Comparison of ENCODE assay signal across 17 mouse cellular contexts in the genomic region with DNA sequence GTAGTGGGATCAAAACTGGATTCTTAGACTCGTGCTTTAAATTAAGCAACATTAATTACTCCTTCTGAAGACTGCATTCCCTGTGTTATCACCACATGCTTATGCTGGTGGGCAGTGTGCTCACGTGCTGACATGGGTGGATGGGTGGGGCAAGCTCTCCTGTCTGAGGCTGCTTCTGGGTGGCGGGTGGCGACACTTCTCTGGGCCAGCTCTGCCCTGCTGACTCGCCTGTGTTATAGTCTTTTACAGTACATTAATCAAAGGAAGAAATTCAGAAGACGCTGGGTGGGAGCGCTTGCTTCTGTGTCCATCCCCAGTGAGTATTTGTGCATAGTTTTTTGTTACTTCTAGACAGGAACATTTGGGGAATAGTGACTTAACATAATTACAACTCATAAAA.
"Had no signal": no experiment of that assay in that cellular context is flagged by ENCODE, and none has a peak within 500 bp of the region (broad histone marks: within the 10 kb centered on the region; RNA-seq: fewer than 3 reads in every experiment).

No protein-coding gene starts in this region.

- H3K27ac ChIP-seq: lung, embryonic 15.5 days; macrophage; midbrain, embryonic 15.5 days; neural tube, embryonic 12.5 days; stomach, embryonic 15.5 days; stomach, postnatal 0 days had no signal

- H3K4me3 ChIP-seq: lung, embryonic 15.5 days; megakaryocyte, embryonic 14.5 days; midbrain, embryonic 13.5 days; midbrain, embryonic 15.5 days; neural tube, embryonic 12.5 days; stomach, embryonic 15.5 days had no signal

- H3K4me2 ChIP-seq: lung, embryonic 15.5 days; midbrain, embryonic 11.5 days; midbrain, embryonic 13.5 days; midbrain, embryonic 15.5 days; neural tube, embryonic 12.5 days; stomach, embryonic 15.5 days had no signal

- H3K9ac ChIP-seq: liver, postnatal 0 days; lung, embryonic 15.5 days; midbrain, embryonic 13.5 days; midbrain, embryonic 15.5 days; neural tube, embryonic 12.5 days; stomach, embryonic 15.5 days had no signal

- H3K4me1 ChIP-seq: megakaryocyte, embryonic 14.5 days; midbrain, embryonic 15.5 days; neural tube, embryonic 12.5 days; stomach, embryonic 15.5 days had no signal

- ATAC-seq: liver, postnatal 0 days; lung, postnatal 0 days; midbrain, embryonic 13.5 days; midbrain, embryonic 15.5 days had no signal

- H3K27me3 ChIP-seq: lung, embryonic 15.5 days; midbrain, embryonic 13.5 days; midbrain, embryonic 15.5 days; neural tube, embryonic 12.5 days; stomach, embryonic 15.5 days had no signal

- DNase-seq: liver, postnatal 0 days; lung, adult 2 months; lung, postnatal 14 days; lung, postnatal 36 days; right cerebral cortex, postnatal 14 days; thymus, postnatal 14 days; thymus, postnatal 36 days had no signal

- H3K9me3 ChIP-seq: lung, embryonic 15.5 days; megakaryocyte, embryonic 14.5 days; midbrain, embryonic 13.5 days; midbrain, embryonic 15.5 days; neural tube, embryonic 12.5 days; stomach, embryonic 15.5 days had no signal
